Mouse (Mus musculus) frontal cortex, adult (tissue): Measurements from ENCODE around the gene Churc1.

Experiments
- ATAC-seq: cut with Nextera tagmentation; 2 replicates; pipeline ENCODE4 v1.9.2; 2017; ENCODE audit warnings: mild to moderate bottlenecking, moderate library complexity, mixed read lengths; ENCODE audit not compliant: low TSS enrichment

Gene Churc1

GRCm38 (mm10) chr12:76765354-76765851 is at the start of gene Churc1, which contains the start of gene Fntb:
Churc1 (plus strand) TSS chr12:76765538.
Fntb (plus strand) TSS chr12:76765589.
- peak; percentile 97 for ATAC-seq

- ATAC-seq = no peak
Measured at GRCm38 (mm10) chr12:76718384-76718783, 47.0 kb upstream of the Churc1 start.

- no peak for ATAC-seq
Measured at GRCm38 (mm10) chr12:76720572-76720971, 44.8 kb upstream of the Churc1 start.

GRCm38 (mm10) chr12:76722026-76722425 is 43.3 kb upstream of the Churc1 start:
- peak; percentile 80 for ATAC-seq

- ATAC-seq = no peak
Measured at GRCm38 (mm10) chr12:76727955-76728354, 37.4 kb upstream of the Churc1 start.

GRCm38 (mm10) chr12:76750866-76751459 is 14.4 kb upstream of the Churc1 start:
- no peak for ATAC-seq

GRCm38 (mm10) chr12:76752652-76753318 is 12.6 kb upstream of the Churc1 start:
- peak; percentile 93 for ATAC-seq

- peak; percentile 39 for ATAC-seq
Measured at GRCm38 (mm10) chr12:76765901-76766630, 728 bp downstream of the Churc1 start.

GRCm38 (mm10) chr12:76770841-76771500 is 5.6 kb downstream of the Churc1 start:
- ATAC-seq = no peak

GRCm38 (mm10) chr12:76771540-76771939 is 6.2 kb downstream of the Churc1 start:
- no peak for ATAC-seq

- no peak for ATAC-seq
Measured at GRCm38 (mm10) chr12:76774652-76775051, 9.3 kb downstream of the Churc1 start.

GRCm38 (mm10) chr12:76775132-76775531 is 9.8 kb downstream of the Churc1 start:
- ATAC-seq = no peak

- ATAC-seq = no peak
Measured at GRCm38 (mm10) chr12:76776898-76777297, 11.6 kb downstream of the Churc1 start.

GRCm38 (mm10) chr12:76777845-76778244 is 12.5 kb downstream of the Churc1 start:
- ATAC-seq = no peak

- ATAC-seq = no peak
Measured at GRCm38 (mm10) chr12:76778305-76779083, 13.2 kb downstream of the Churc1 start.

- no peak for ATAC-seq
Measured at GRCm38 (mm10) chr12:76779951-76780350, 14.6 kb downstream of the Churc1 start.

GRCm38 (mm10) chr12:76780639-76781468 is 15.5 kb downstream of the Churc1 start:
- peak; percentile 38; the same call in 1 of the 2 replicates for ATAC-seq

GRCm38 (mm10) chr12:76784056-76784619 is 18.8 kb downstream of the Churc1 start:
- no peak for ATAC-seq

- peak; percentile 74 for ATAC-seq
Measured at GRCm38 (mm10) chr12:76790446-76791084, 25.2 kb downstream of the Churc1 start.
